Mouse (Mus musculus) E14TG2a.4 (cell line): Measurements from ENCODE around the gene Itih1.

Experiments
- H3K27me3 ChIP-seq: 2 replicates; pipeline ENCODE4 v1.6.1; 2014; ENCODE audit warnings: low read length, control low read depth; ENCODE audit not compliant: insufficient read depth
- H3K36me3 ChIP-seq: 2 replicates; pipeline ENCODE4 v1.6.1; 2014; ENCODE audit warnings: low read length, control low read depth; ENCODE audit not compliant: insufficient read depth
- H3K4me1 ChIP-seq: replicated peaks from 2 replicates; pipeline ENCODE4 v1.6.1; 2014; ENCODE audit warnings: low read depth, low read length, control low read depth
- H3K4me3 ChIP-seq: replicated peaks from 2 replicates; pipeline ENCODE4 v1.5.1; 2014; ENCODE audit warnings: mild to moderate bottlenecking, low read length
- H3K9me3 ChIP-seq: 2 replicates; pipeline ENCODE4 v1.6.1; 2014; ENCODE audit warnings: low read length, control low read depth
- CTCF ChIP-seq: conservative IDR thresholded peaks from 2 replicates; pipeline ENCODE4 v1.5.1; 2014; ENCODE audit warnings: low read length
- NANOG ChIP-seq: IDR thresholded peaks from 2 replicates; pipeline ENCODE4 v1.6.1; 2014; ENCODE audit warnings: borderline replicate concordance, low read length, mixed read lengths
- POU5F1 ChIP-seq: IDR thresholded peaks from 2 replicates; pipeline ENCODE4 v1.6.1; 2014; ENCODE audit warnings: low read length, borderline replicate concordance

Itih1 gene

DNA sequence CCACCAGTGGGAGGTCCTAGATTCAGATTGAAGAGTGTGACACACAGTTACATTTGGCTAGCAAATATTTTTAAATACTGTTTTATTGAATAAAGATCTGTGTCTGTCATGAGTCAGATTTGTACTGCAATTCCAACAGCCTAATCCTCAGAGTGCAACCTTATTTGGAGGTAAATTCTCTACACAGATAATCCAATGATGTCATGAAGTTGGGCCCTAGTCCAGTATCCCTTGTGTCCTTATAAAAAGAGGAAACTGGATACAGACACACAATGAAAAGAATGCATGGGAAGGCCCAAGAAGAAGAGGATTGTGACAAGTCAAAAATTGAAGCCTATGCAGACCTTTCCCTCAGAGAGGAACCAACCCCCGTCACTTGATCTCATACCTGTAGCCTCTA lies 26.6 kb downstream of the Itih1 start:
- Histone ChIP-seq H3K27me3 (no peaks in the 10 kb centered on the region), H3K9me3 (no peaks in the 10 kb centered on the region), H3K4me1 (no peaks in the 10 kb centered on the region), H3K36me3 (no peaks in the 10 kb centered on the region), H3K4me3 (no peak overlapping the region)
- TF ChIP-seq NANOG (no peak), POU5F1 (no peak), CTCF (no peak)

DNA sequence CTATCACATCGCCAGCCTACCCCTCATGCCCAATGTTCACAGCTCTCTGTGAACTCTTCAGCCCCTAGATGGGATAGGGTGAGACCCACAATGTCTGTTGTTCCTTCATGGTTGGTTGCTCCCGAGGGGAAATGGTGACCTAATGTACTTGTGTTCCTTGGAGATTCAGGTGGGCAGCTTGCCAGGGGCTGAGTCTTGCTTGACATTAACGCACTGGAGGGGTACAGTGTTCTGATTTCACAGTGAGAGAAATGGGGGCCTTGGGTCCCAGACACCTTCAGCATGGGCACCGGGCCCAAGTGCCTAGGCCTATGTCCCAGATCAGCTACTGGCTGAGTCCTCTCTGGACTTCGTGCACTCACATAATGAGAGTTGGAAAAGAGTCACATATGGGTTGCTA lies 29.7 kb downstream of the Itih1 start:
- Histone ChIP-seq H3K27me3 (no peaks in the 10 kb centered on the region), H3K4me3 (no peak overlapping the region), H3K36me3 (no peaks in the 10 kb centered on the region), H3K9me3 (no peaks in the 10 kb centered on the region), H3K4me1 (no peaks in the 10 kb centered on the region)
- TF ChIP-seq NANOG (no peak), POU5F1 (no peak), CTCF (no peak)

DNA sequence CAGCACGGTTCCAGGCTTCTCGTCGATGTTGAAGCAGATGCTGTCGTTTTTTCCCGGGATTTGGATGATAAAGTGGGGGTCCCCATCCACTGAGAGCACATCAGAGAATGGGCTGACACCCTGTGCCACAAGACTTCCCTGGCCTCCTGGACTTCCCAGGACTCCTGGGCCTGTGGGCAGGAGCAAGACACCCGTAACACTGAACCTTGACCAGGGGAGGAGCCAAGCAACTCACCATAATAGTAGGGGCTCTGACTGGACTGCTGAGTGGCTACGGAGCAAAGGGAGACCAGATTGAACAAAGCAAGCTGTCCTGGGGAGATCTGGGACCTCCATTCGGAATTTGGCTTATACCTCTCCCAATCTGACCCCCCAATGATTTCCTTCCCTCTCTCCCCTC lies 30.4 kb downstream of the Itih1 start:
- no peaks in the 10 kb centered on the region for H3K36me3 ChIP-seq
- H3K4me1 ChIP-seq = no peaks in the 10 kb centered on the region
- H3K9me3 ChIP-seq = no peaks in the 10 kb centered on the region
- TF ChIP-seq NANOG (no peak), CTCF (no peak), POU5F1 (no peak)
- H3K27me3 ChIP-seq = no peaks in the 10 kb centered on the region
- no peak overlapping the region for H3K4me3 ChIP-seq

GRCm38 (mm10) chr14:30911141-30911540 lies 31.9 kb downstream of the Itih1 start:
- Histone ChIP-seq H3K9me3 (no peaks in the 10 kb centered on the region), H3K4me1 (no peaks in the 10 kb centered on the region), H3K4me3 (no peak overlapping the region), H3K27me3 (no peaks in the 10 kb centered on the region), H3K36me3 (no peaks in the 10 kb centered on the region)
- TF ChIP-seq POU5F1 = no peak
- TF ChIP-seq CTCF = no peak
- TF ChIP-seq NANOG = no peak

- Histone ChIP-seq H3K9me3 (no peaks in the 10 kb centered on the region), H3K27me3 (peaks cover 7% of the 10 kb centered on the region; the same call in 1 of the 2 replicates), H3K36me3 (no peaks in the 10 kb centered on the region), H3K4me1 (no peaks in the 10 kb centered on the region), H3K4me3 (no peak overlapping the region)
- TF ChIP-seq POU5F1 (no peak), CTCF (no peak), NANOG (no peak)
Measured at GRCm38 (mm10) chr14:30907814-30908265, 35.2 kb downstream of the Itih1 start.

GRCm38 (mm10) chr14:30906001-30906400 lies 37.1 kb downstream of the Itih1 start:
- Histone ChIP-seq H3K27me3 (peaks cover 14% of the 10 kb centered on the region), H3K4me1 (no peaks in the 10 kb centered on the region), H3K4me3 (no peak overlapping the region), H3K9me3 (peaks cover 2% of the 10 kb centered on the region; the same call in 1 of the 2 replicates), H3K36me3 (no peaks in the 10 kb centered on the region)
- no peak for TF ChIP-seq CTCF
- no peak for TF ChIP-seq NANOG
- TF ChIP-seq POU5F1 = no peak

- Histone ChIP-seq H3K9me3 (peaks cover 19% of the 10 kb centered on the region), H3K36me3 (no peaks in the 10 kb centered on the region), H3K4me1 (peaks cover 9% of the 10 kb centered on the region), H3K4me3 (no peak overlapping the region), H3K27me3 (peaks cover 18% of the 10 kb centered on the region)
- no peak for TF ChIP-seq CTCF
- no peak for TF ChIP-seq NANOG
- TF ChIP-seq POU5F1 = no peak
Measured at GRCm38 (mm10) chr14:30904307-30904706, 38.8 kb downstream of the Itih1 start.

GRCm38 (mm10) chr14:30903036-30903435 lies 40.1 kb downstream of the Itih1 start:
- Histone ChIP-seq H3K36me3 (no peaks in the 10 kb centered on the region), H3K4me3 (no peak overlapping the region), H3K9me3 (peaks cover 21% of the 10 kb centered on the region), H3K4me1 (peaks cover 9% of the 10 kb centered on the region), H3K27me3 (peaks cover 24% of the 10 kb centered on the region)
- TF ChIP-seq CTCF (no peak), POU5F1 (no peak), NANOG (no peak)

DNA sequence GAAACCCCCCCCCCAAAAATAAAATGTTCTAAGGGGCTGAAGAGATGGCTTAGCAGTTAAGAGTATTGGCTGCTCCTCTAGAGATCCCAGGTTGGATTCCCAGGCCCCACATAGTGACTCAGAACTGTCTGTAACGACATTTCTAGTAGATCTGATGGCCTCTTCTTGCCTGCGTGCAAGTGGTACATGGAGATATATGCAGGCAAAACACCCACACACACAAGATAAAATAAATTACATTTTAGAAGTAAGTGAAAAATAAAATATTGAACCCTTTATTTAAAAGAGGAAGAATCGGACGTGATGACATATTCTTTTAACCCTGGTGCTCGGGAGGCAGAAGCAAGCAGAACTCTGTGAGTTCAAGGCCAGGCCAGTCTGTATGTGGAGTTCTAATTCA lies 40.5 kb downstream of the Itih1 start:
- H3K27me3 ChIP-seq = peaks cover 27% of the 10 kb centered on the region
- H3K4me1 ChIP-seq = peaks cover 9% of the 10 kb centered on the region
- no peaks in the 10 kb centered on the region for H3K36me3 ChIP-seq
- TF ChIP-seq NANOG = no peak
- no peak for TF ChIP-seq CTCF
- TF ChIP-seq POU5F1 = no peak
- no peak overlapping the region for H3K4me3 ChIP-seq
- H3K9me3 ChIP-seq = peaks cover 21% of the 10 kb centered on the region
